Mouse (Mus musculus): ENCODE measurements around the gene Vsig10l.

Gene Vsig10l

GRCm38 (mm10) chr7:43454371-43454770 is 8.6 kb upstream of the Vsig10l start:
- DNase-seq (ENCODE audit: low spot score in 2 of 2) = no peak

GRCm38 (mm10) chr7:43463976-43464375 is 1.0 kb downstream of the Vsig10l start:
- no peak for DNase-seq (ENCODE audit: low spot score in 2 of 2)

- DNase-seq (ENCODE audit: low spot score in 2 of 2) = no peak
These were observed 2.0 kb downstream of the Vsig10l start for GRCm38 (mm10) chr7:43464864-43465343.

- DNase-seq (ENCODE audit: low spot score in 2 of 2) = peak; percentile 90 to 92
These were observed 2.6 kb downstream of the Vsig10l start for GRCm38 (mm10) chr7:43465344-43466098.

- peak; percentile 71 for DNase-seq (ENCODE audit: low spot score in 2 of 2)
These were observed 3.2 kb downstream of the Vsig10l start for GRCm38 (mm10) chr7:43466099-43466694.

- DNase-seq (ENCODE audit: low spot score in 2 of 2) = no peak
These were observed 7.4 kb downstream of the Vsig10l start for GRCm38 (mm10) chr7:43470373-43470772.

- DNase-seq (ENCODE audit: low spot score in 2 of 2) = no peak
These were observed 12.8 kb downstream of the Vsig10l start for GRCm38 (mm10) chr7:43475706-43476105.

- no peak for DNase-seq (ENCODE audit: low spot score in 2 of 2)
These were observed 13.4 kb downstream of the Vsig10l start for GRCm38 (mm10) chr7:43476376-43476775.

- DNase-seq (ENCODE audit: low spot score in 2 of 2) = no peak
These were observed 18.2 kb downstream of the Vsig10l start for GRCm38 (mm10) chr7:43481191-43481590.

- no peak for DNase-seq (ENCODE audit: low spot score in 2 of 2)
These were observed 19.3 kb downstream of the Vsig10l start for GRCm38 (mm10) chr7:43482090-43482716.

- no peak for DNase-seq (ENCODE audit: low spot score in 2 of 2)
These were observed 20.3 kb downstream of the Vsig10l start for GRCm38 (mm10) chr7:43483236-43483635.

GRCm38 (mm10) chr7:43488646-43489045 is 25.7 kb downstream of the Vsig10l start:
- no peak for DNase-seq (ENCODE audit: low spot score in 2 of 2)

GRCm38 (mm10) chr7:43489631-43490125 is 26.7 kb downstream of the Vsig10l start, which contains the start of gene Iglon5:
Iglon5 (minus strand) TSS chr7:43490075.
- DNase-seq (ENCODE audit: low spot score in 2 of 2) = no peak

GRCm38 (mm10) chr7:43490182-43490584 is 27.2 kb downstream of the Vsig10l start:
- no peak for DNase-seq (ENCODE audit: low spot score in 2 of 2)

GRCm38 (mm10) chr7:43490861-43491260 is 27.9 kb downstream of the Vsig10l start:
- DNase-seq (ENCODE audit: low spot score in 2 of 2) = no peak

GRCm38 (mm10) chr7:43495343-43496021 is 32.5 kb downstream of the Vsig10l start:
- DNase-seq (ENCODE audit: low spot score in 2 of 2) = no peak

- DNase-seq (ENCODE audit: low spot score in 2 of 2) = no peak
These were observed 48.9 kb downstream of the Vsig10l start for GRCm38 (mm10) chr7:43511707-43512478.

- no peak for DNase-seq (ENCODE audit: low spot score in 2 of 2)
These were observed 49.6 kb downstream of the Vsig10l start for GRCm38 (mm10) chr7:43512519-43512918.

- DNase-seq (ENCODE audit: low spot score in 2 of 2) = no peak
These were observed 52.1 kb downstream of the Vsig10l start for GRCm38 (mm10) chr7:43515076-43515475.

GRCm38 (mm10) chr7:43518341-43518740 is 55.4 kb downstream of the Vsig10l start:
- no peak for DNase-seq (ENCODE audit: low spot score in 2 of 2)

Measured in heart, adult 9 months (tissue).